Mouse (Mus musculus): ENCODE measurements at regions not wholly inside any gene's neighbourhood (a gene's known extent, or its start where the extent isn't known, plus 50 kb on each side); places are given as distances from the start of the nearest gene placed in this dataset.
"Not testable (repeated sequence)": the region's sequence is repeated elsewhere in the genome, so short reads cannot be mapped to it uniquely, and the experiment has no call there.

DNA sequence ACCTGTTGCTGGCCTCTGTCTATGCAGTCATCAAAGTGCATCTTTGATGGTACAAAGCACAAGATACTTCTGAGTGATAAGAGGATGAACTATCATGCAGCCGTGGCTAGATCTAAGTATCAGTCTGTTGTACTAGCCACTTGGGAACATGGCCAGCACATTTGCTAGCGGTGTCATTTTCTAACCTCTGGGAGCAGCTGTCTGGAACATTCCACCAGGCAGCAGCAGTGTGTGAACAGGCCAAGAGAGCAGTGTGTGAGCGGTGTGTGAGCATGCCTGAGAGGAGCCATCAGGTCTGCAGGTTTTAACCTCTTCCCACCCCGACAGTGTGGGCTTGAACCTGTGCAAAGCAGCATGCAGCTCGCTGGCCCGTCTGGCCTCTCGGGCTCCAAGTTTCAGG is 248.3 kb downstream of the Gadd45g start:
- DNase-seq (ENCODE audit: low spot score) = no peak

DNA sequence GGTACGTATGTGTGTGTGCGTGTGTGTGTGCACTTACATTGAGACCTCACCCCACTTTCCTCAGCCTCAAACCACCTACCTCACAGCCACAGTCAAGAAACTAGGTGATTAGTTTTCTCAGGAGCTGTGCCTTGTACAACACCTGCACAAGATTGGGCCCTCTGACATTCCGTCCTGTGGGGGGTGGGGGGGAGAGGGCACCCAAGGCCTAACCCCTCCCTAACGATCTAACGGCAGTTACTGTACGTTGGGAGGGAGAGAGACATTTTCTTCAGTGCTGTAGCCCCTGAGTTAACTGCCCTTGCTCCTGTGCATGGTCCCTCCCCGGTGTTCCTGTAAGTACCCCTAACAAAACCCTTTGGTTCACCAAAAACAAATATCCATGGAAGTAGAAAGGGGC is 250.0 kb downstream of the Gadd45g start:
- no peak for DNase-seq (ENCODE audit: low spot score)

DNA sequence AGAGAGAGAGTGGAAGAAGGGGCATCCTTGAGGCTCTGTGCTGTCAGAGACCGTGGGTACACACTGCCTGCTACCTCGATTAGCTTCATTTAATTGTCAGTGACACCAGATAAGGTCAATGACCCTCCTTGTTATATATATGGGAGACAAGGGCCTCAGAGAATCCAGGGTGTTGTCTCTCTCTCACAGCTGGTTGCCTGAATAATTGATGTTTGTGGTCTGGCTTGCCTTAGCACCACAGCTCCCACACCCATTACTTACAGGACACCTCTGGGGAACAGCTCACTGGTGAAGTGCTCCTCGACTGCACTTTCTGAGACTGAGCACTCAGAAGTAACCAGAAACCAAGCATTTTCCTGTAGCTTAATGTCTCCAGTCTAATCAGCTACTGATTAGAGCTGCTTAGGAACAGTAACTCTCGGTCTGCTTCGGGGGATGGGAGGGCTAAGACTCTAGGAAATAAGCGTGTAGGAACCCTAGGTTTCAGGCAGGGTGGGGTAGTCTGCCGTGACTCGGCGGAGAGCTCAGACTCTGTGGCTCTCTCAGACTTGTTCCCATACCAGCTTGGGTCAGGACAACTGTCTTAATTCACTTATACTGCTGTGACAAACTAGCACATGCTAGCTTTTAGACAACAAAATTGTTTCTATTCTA is 259.6 kb downstream of the Gadd45g start:
- no peak for DNase-seq (ENCODE audit: low spot score)

DNA sequence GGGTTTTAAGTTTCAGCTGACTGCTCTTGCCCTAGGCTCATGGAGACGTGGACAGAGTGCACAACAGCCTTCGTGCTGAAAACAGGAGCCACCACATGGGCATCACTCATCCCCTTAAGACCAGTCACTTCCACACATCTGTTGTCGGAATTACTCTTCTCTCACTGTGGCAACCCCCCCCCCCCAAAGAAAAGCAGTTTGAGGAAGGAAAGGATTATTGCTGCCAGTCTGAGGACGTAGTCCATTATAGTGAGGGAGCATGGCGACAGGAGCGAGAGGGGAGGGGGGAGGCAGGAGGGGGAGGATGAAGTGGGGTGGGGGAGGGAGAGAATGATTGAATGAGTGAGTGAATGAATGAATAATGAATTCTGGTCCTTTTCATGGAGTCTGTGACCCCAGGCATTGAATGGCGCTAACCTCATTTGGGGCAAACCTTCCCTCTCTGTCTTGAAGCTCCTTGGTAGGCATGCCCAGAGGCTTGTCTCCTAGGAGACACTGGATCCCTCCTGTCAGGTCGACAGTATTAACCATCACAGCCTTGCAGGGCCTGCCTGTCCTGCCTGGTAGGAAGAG is 262.0 kb downstream of the Gadd45g start:
- DNase-seq (ENCODE audit: low spot score) = no peak

DNA sequence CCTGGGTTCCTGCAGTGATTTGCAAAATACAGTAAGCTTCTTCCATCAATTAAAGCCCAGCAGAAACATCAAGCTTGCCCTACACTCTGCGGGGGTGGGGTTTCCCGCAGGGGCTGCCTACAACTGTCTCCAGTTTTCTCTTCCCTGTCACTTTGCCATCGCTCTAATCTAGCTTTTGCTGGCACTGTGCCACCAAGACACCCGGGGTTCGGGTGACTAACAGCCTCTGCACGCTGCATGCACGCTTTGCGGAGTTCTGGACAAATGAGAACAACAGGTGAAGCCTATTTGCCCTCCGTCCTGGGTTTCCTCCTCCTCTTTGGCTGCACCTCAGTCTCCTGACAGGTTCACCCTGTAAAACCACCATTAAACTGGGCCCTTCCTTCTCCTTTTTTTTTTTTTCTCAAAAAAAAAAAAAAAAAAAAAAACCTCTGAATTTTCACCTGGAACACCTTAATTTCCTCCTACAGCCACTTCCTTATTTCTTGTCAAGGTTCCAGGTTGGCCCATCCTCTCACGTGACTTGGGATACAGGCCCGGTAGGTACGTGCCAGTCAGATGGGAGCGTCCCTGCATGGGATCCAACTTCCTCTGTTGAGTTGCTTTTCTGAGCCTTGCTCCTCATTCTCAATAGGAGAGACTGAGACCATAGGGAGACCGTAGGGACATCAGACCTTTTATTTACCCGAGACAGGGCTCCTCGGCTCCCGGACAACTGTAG is 262.7 kb downstream of the Gadd45g start:
- no peak for DNase-seq (ENCODE audit: low spot score)

DNA sequence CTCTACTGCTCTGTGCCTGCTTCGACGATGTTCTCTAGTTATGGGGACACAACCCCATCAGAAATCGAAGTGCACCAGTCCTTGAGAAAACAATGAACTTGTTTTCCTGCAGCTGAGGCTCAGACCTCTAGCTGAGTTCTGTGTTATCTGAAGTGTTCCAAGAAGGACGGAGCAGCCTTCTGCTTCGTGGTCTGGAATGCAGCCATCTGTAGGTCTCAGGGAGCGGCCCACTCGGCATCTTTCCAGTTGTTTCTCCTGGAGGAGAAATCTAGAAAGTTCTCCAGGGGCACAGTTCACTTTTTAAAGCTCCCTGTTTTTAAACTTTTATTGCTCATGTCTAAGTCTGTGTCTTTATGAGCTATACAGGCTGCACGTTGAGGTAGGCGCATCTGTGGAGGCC is 264.3 kb downstream of the Gadd45g start:
- DNase-seq (ENCODE audit: low spot score) = no peak

DNA sequence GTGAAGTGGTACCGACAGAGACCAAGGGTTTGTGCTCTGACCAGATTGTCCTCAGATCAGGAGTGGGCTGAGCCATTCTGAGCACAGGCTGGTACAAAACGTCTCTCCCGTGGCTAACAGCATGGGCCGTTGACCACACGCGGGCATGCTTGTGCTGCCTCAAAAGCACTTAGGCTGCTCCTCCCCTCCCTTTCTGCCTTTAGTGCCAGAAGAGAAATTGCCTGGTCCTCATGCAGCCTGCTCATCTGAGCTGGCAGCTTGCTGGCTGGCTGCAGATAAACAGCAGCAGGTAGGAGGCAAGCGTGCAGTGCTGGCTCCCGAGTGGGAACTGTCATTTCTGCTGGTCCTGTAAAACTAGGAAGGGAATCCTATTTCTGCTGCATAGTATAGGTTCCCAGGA is 267.1 kb downstream of the Gadd45g start:
- DNase-seq (ENCODE audit: low spot score) = no peak

DNA sequence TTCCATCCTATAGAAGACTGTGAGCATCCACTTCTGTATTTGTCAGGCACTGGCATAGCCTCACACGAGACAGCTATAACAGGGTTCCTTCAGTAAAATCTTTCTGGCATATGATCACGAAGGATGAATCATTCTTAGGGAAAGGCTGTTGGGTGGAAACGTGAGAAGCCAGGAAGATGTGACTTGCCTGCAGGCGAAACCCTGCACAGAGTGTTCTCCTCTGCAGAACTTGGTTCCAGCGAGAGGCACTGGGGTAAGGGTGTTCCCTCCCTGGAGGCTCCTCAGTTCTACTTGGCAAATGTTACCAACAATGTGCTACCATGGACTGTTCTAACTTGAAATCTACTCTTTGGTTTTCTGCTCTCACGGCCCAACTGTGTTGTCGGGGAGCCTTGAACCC is 268.0 kb downstream of the Gadd45g start:
- no peak for DNase-seq (ENCODE audit: low spot score)

DNA sequence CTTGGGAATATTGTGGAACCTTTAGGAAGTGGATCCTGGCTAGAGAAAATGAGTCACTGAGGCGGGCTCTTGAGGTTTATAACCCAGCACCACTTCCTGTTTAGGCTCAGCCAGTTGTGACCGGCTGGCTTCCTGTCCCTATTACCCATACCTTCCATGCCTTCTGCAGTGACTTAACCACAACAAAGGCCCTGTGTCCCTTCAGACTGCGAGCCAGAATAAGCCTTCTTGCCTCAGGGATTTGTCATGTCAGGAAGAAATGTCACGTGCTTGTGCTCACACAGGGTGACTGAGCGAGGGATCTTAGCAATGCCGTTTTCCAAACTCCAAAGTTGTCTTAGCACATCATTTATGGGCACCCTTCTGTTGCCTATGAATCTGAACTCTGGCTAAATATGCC is 268.5 kb downstream of the Gadd45g start:
- DNase-seq (ENCODE audit: low spot score) = no peak

DNA sequence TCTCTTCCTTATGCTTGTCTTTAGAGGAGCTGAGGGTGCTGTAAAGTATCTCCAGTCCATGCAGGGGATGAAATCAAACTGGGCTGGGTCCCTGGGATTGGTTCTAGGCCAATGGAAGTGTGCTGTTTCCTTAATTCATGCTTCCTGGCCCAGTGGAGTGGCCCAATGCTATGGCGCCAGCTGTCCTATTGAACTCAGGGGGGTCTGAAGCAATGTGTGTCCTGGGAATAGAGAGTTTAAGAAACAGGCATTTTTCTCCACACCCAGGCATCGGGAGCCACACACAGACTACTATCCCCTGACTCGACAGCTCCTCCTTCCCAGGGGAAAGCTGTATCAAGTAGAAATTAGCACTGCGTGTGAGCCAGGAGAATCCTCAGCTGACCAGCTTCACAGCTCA is 269.8 kb downstream of the Gadd45g start:
- no peak for DNase-seq (ENCODE audit: low spot score)

DNA sequence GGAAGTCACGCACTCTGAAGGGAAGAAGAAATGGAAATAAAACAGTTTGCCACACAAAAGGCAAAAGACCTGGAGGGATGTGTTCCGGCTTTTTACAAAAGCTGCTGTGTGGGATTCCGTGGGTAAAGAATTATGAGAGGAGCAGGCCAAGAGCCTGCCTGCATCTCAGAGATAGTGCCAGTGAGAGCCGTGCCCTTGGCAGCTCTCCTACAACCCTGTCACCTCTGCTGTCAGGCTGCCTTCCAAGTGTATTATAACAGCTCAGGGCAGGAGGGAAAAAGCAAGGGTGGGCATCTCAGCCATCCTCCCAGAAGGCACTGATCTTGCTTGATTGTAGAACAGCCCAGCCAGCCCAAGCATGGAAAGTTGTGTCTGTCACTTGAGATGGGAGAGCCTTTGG is 270.3 kb downstream of the Gadd45g start:
- DNase-seq (ENCODE audit: low spot score) = no peak

DNA sequence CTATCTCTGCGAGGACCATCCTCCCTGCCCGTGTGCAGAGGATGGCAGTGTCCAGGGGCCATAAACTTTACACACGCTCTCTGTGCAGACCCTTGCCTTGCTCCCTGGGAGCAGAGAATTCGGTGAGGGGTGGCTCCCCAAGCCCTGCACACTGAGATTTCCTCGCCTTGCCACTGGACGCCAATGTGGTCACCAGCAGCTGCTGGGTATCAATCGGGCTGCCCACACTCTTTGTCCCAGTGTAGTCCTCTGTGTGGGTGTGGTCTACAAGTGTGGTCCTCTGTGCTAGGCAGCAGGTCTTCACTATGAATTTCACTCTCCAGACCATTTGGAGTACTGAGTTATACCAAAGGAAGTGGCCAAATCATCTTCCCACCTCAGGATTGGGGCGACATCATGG is 274.3 kb downstream of the Gadd45g start:
- no peak for DNase-seq (ENCODE audit: low spot score)

DNA sequence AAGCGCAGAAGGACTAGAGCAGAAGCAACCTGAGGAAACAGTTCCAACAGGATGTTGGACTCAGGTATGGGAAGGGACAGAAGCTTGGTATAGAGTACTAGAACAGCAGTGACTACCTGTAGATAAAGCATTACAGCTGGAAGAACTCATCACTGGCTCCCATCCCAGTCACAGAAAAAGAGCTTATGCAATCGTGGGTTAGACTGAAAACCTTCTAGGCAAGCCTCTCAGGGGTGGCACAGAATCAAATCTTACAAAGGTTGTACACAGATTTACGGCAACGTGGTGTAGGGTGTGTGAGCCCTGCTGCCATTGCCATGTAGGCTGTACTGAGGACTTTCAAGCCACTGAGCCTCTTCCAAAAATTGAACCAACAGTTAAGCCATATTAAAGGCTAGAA is 278.6 kb downstream of the Gadd45g start:
- no peak for DNase-seq (ENCODE audit: low spot score)

DNA sequence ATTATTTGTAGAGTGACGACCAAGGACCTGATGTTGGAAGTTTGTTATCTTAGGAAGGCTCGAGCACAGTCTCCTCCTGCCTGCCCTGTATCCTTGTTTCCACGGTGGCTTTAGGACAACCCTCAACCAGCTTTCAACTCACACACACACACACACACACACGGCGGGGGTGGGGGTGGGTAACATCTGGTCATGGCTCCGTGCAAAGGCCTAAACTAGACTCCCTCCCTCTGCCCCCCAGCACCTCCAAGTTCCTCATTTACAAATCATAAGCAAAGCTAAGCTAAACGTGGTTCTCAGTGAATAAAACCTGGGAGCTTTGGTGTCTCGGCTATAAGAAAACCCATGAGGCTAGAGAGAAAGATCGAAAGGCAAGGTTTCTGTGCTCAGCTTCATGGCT is 281.3 kb downstream of the Gadd45g start:
- DNase-seq (ENCODE audit: low spot score) = no peak

DNA sequence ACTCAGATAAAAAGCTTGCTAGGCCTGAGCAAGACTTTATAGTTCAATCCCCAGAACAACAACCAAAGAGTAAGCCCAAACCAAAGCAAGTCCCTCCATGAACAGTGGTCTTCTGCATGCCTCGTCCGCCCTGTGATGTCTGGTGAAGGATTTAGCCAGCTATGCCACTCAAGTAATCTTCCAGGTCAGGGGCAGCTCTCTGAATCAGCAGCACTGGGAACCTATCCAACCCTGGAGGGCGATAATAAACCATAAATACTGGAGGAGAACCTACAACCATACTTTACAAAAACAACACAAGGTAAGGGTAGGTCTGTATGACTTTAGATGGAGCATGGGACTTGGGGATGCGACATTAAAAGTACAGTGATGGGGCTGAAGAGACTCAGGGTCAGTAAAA is 283.0 kb downstream of the Gadd45g start:
- no peak for DNase-seq (ENCODE audit: low spot score)

DNA sequence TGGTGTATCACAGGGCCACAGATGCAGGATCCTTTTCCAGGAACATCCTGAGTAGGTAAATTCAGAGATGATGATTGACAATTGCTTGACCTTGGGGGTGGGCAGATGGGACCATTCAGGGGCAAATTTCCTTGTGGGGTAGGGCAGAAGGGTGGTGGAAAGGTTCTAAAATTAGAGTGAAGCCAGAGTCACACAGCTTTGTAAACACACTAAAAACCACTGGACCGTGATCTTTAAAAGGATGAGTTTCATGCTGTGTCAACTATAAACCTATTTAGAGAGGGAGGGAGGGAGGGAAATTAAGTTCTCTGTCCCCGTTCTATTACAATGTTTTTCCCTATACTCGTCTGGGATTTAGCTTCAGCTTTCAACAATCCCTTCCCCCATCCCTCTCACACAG is 286.7 kb downstream of the Gadd45g start:
- DNase-seq (ENCODE audit: low spot score) = no peak

DNA sequence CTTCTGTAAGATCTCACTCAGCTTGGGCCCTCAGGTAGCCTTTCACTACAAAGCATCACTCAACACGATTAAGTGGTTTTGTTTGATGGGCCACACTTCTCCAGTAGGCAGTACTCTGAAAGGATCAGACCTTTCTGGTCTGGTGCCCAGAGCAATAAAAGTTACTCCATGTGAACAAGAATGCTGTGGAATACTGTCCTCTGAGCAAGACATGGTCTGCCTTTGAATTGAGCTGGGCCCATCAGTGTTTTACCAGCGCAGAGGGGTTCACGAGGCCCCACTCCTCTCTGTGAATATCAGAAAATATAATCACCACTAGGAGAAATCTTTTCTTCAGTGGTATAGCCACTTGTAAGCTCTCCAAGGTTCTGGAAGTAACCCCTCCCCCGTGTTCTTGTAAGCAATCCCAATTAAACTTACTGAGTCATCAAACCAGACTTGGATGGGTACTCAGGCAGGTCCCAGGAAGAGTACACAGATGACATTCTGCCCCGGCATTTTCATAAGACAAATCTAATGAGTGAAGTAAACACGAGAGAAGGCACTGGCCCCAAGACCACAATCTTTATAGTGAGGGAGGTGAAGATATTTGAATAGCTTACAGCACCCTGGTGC is 292.0 kb downstream of the Gadd45g start:
- no peak for DNase-seq (ENCODE audit: low spot score)

DNA sequence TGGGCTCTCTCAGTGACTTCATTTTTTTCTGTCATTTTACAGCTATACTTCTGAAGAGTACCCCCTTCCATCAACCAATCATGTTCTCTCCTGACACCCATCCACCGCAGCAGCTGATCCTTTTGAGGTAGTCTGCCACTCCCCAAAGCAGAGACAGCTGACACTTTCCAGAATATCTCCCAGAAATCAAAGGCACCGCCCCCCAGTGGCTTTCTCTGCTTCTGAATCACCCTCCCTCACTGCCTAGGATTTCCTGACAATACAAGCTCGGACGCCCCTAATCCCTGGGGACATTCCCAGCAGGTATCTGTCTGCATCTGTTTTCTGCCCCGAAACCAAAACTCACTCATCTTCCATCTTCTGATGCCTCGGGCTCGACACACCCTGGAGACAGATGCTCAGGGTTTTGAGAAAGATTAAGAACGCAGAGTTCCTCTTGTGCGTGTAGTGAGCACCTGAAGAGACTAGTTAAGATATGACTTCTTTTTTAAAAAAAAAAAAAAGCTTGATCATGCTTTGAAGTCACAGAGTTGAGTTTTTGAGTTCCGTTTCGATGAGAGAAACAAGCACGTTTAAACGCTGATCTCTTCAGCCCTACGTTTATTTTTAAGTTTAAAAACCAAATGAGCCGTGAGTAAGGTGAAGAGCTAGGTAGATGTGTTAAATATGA is 292.8 kb downstream of the Gadd45g start:
- DNase-seq (ENCODE audit: low spot score) = no peak

DNA sequence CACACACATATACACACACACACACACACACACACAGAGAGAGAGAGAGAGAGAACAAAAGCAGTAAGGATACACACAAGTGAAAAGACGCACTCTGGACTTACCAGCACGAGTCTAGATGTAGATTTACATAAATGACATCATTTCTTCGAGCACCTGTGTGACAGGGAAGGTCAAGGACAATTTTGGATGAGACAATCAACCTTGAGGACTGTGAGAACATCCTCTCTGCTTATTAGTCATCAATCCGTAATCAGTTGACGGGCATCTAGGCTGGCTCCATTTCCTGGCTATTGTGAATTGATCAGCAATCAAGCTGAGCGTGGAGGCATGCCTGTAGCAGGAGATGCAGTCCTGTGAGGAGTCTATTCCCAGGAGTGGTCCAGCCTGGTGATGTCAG is 293.7 kb downstream of the Gadd45g start:
- DNase-seq (ENCODE audit: low spot score) = no peak

DNA sequence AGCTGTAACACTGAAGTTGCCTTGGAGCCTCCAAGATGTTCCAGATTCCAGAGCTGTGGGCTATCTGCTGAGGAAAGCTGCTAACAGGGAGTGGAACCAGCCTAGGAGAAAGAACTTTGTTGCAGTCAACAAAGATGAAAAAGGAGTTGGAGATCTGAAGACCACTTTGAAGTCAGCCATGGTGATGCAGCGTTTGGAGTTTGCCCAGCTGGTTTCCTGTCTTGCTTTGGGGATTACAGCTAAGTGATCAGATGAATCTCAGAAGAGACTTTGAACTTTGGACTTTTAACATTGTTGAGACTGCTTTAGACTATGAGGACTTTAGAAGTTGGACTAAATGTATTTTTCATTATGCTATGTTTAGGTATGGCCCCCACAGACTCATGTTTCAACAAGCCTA is 297.6 kb downstream of the Gadd45g start:
- not testable (repeated sequence) for DNase-seq (ENCODE audit: low spot score)

DNA sequence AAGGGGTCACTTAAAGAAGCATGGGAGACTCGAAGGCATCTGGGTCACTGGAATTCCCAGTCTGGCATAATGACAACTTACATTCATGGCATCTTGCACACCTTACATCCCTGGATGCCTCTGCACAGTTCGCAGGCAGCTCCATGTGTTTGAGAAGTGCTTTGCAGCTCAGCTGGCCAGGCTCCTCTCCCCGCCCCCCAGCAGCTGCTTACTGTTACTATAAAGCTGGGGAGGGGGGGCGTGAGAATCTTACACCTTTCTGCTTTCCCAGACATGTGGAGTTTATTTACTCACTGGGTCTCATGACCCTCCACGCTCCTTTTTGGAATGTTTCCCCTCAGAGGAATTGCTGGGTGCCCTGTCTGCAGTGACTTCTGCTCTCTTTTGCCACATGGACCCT is 299.4 kb downstream of the Gadd45g start:
- no peak for DNase-seq (ENCODE audit: low spot score)

DNA sequence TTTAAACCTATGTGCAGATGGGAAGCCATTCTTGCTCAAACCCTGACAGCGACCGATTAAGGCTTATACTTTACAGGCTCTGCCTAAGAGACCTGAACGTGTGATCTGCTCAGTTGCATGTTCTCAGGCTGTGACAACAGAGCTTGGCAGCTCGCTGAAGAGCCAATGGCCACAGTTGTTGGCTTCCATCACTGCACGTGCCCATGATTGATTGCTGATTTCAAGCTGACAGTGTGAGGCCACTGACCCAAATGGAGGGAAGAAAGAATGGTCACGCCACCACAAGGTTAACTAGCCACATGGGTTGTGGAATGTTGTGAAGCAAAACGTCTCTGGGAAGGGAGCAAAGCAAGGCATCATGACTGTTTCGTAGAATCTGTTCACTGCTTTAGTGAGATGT is 303.8 kb downstream of the Gadd45g start:
- DNase-seq (ENCODE audit: low spot score) = no peak

DNA sequence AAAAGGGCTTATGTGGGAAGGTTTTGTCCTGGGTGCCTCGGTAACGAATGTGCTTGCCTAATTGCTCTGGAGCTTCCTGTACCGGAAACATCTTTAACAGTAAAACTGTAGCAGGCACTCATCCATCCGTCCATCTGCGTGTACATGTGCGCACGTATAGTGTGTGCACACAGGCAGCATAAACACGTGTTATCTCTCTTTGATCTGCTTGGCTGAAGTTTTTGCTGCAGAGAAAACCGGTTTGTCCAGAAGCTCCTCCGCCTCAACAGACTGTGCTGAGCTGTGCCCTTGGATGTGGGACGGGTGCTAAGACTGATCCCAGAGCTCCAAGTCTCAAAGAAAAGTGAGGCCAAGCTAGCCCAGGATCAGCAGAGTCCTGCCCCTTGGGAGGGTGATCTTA is 305.3 kb downstream of the Gadd45g start:
- DNase-seq (ENCODE audit: low spot score) = no peak
